Mouse (Mus musculus) duodenum, adult 2 months (tissue): ENCODE measurements around the gene Vmn1r165. TPM values are rescaled to one million over a fixed set of nuclear protein-coding genes. Genes with fewer than 3 reads are reported as not detected.

Experiments
- polyA plus RNA-seq: library from polyadenylated mRNA; depleted of rRNA; stranded (reverse); fragments of >200 nt; gene quantifications from 2 replicates; pipeline ENCODE4 v1.2.3, GENCODE M21; 2012; ENCODE audit warnings: low replicate concordance; rRNA removed

Vmn1r165 gene
- not detected in 2 replicates for polyA plus RNA-seq

GRCm38 (mm10) chr7:23217032-23217431, at the start of gene Vmn1r165:
Gene Vmn1r165 (plus strand): TSS chr7:23217332.

GRCm38 (mm10) chr7:23251582-23251981, 34.5 kb downstream of the Vmn1r165 start, which contains the start of gene Vmn1r166:
Gene Vmn1r166 (minus strand): TSS chr7:23251682.

Other genes starting within 250 kb of the Vmn1r165 start
- not detected in 2 replicates for gene Gm4214, start 232.7 kb upstream of the Vmn1r165 start, polyA plus RNA-seq
- not detected in 2 replicates for gene Gm4216, start 197.4 kb upstream of the Vmn1r165 start, polyA plus RNA-seq
- gene Vmn1r163, start 161.8 kb upstream of the Vmn1r165 start, polyA plus RNA-seq, result not detected in 2 replicates
- not detected in 2 replicates for gene Gm8720, start 149.9 kb upstream of the Vmn1r165 start, polyA plus RNA-seq
- not detected in 2 replicates for gene Gm10662, start 72.9 kb upstream of the Vmn1r165 start, polyA plus RNA-seq
- not detected in 2 replicates for gene Vmn1r166, start 34.4 kb downstream of the Vmn1r165 start, polyA plus RNA-seq
- gene Gm6902, start 61.6 kb downstream of the Vmn1r165 start, polyA plus RNA-seq, result not detected in 2 replicates
- not detected in 2 replicates for gene Nlrp4e, start 83.9 kb downstream of the Vmn1r165 start, polyA plus RNA-seq
- not detected in 2 replicates for gene Nlrp5, start 168.6 kb downstream of the Vmn1r165 start, polyA plus RNA-seq